In genomic region chr17:44038656-44039055, GRCm38 (mm10) we compare ENCODE assay signal across 9 mouse cellular contexts. TPM values are rescaled to one million over a fixed set of nuclear protein-coding genes. Genes with fewer than 3 reads are reported as not detected.
DNase-seq lines count a peak whose midpoint lies in the region; ATAC-seq and TF ChIP-seq lines count a peak whose summit lies in the region.
"Had no signal": no experiment of that assay in that cellular context is flagged by ENCODE, and none has a peak within 500 bp of the region (broad histone marks: within the 10 kb centered on the region; RNA-seq: fewer than 3 reads in every experiment).

No protein-coding gene starts in this region.

- no peaks in the 10 kb centered on the region for H3K4me1 ChIP-seq in kidney, postnatal 0 days (replicated peaks; ENCODE audit: insufficient read depth, low read length)
- H3K4me1 ChIP-seq in kidney, embryonic 14.5 days (ENCODE audit: control insufficient read depth, insufficient read depth, low read length): no peaks in the 10 kb centered on the region
- H3K4me1 ChIP-seq in stomach, postnatal 0 days (replicated peaks; ENCODE audit: control insufficient read depth, insufficient read depth): no peaks in the 10 kb centered on the region

- no peaks in the 10 kb centered on the region for H3K27me3 ChIP-seq in kidney, postnatal 0 days (ENCODE audit: insufficient read depth, low read length)
- H3K27me3 ChIP-seq in kidney, embryonic 14.5 days (ENCODE audit: control insufficient read depth, insufficient read depth, low read length): no peaks in the 10 kb centered on the region
- H3K27me3 ChIP-seq in stomach, postnatal 0 days (ENCODE audit: control insufficient read depth, insufficient read depth, low read length): no peaks in the 10 kb centered on the region

- H3K27ac ChIP-seq in kidney, postnatal 0 days: no peak overlapping the region
- H3K27ac ChIP-seq in kidney, embryonic 14.5 days (ENCODE audit: low read depth, low read length): no peak overlapping the region
- H3K27ac ChIP-seq in left cerebral cortex, adult 2 months: no peak overlapping the region
- no peak overlapping the region for H3K27ac ChIP-seq in stomach, postnatal 0 days (replicated peaks)

- H3K4me2 ChIP-seq in kidney, postnatal 0 days (ENCODE audit: low read length): no peak overlapping the region
- H3K4me2 ChIP-seq in kidney, embryonic 14.5 days (replicated peaks; ENCODE audit: low read depth, low read length): no peak overlapping the region
- no peak overlapping the region for H3K4me2 ChIP-seq in stomach, postnatal 0 days (replicated peaks; ENCODE audit: low read depth)

- no peak for TF ChIP-seq EP300 in stomach, postnatal 0 days (optimal IDR thresholded peaks at IDR 0.05)

- H3K9me3 ChIP-seq in kidney, postnatal 0 days (replicated peaks; ENCODE audit: low read length): no peaks in the 10 kb centered on the region
- H3K9me3 ChIP-seq in kidney, embryonic 14.5 days (ENCODE audit: control insufficient read depth, low read length): no peaks in the 10 kb centered on the region
- no peaks in the 10 kb centered on the region for H3K9me3 ChIP-seq in stomach, postnatal 0 days (ENCODE audit: control insufficient read depth, low read length)

- intact Hi-C loops in heart, postnatal 14 days (cut with DNase I): loop anchor here (2.0 to 10.0 kb wide), 3 partner anchors 154 to 336 kb away; no protein-coding TSS in a partner anchor
- intact Hi-C loops in left cerebral cortex, adult 2 months (cut with DNase I): loop anchor here (1.0 to 5.0 kb wide), 2 partner anchors 154 to 336 kb away; no protein-coding TSS in a partner anchor

- 60% methylated on average over 9 of the region's 9 CpGs for WGBS in kidney, postnatal 0 days
- 68% methylated on average over 9 of the region's 9 CpGs for WGBS in kidney, embryonic 14.5 days
- WGBS in stomach, postnatal 0 days: 59% methylated on average over 9 of the region's 9 CpGs

- TF ChIP-seq CTCF in kidney, postnatal 0 days (IDR thresholded peaks at IDR 0.05; ENCODE audit: low read depth): peak; percentile 75
- TF ChIP-seq CTCF in left cerebral cortex, adult 2 months (IDR thresholded peaks at IDR 0.05): peak; percentile 60
- TF ChIP-seq CTCF in stomach, postnatal 0 days (IDR thresholded peaks at IDR 0.05; ENCODE audit: low read depth): peak; percentile 76

- H3K9ac ChIP-seq in kidney, postnatal 0 days (ENCODE audit: low read depth, low read length): no peak overlapping the region
- H3K9ac ChIP-seq in kidney, embryonic 14.5 days (ENCODE audit: low read depth, low read length): no peak overlapping the region
- H3K9ac ChIP-seq in stomach, postnatal 0 days (ENCODE audit: low read length): no peak overlapping the region

- H3K36me3 ChIP-seq in kidney, postnatal 0 days (ENCODE audit: insufficient read depth, low read length): no peaks in the 10 kb centered on the region
- no peaks in the 10 kb centered on the region for H3K36me3 ChIP-seq in kidney, embryonic 14.5 days (ENCODE audit: control insufficient read depth, insufficient read depth, low read length)
- H3K36me3 ChIP-seq in stomach, postnatal 0 days (ENCODE audit: control insufficient read depth, insufficient read depth, low read length): no peaks in the 10 kb centered on the region

- no peak overlapping the region for H3K4me3 ChIP-seq in kidney, postnatal 0 days (replicated peaks; ENCODE audit: low read depth, low read length)
- no peak overlapping the region for H3K4me3 ChIP-seq in kidney, embryonic 14.5 days (ENCODE audit: low read length)
- H3K4me3 ChIP-seq in left cerebral cortex, adult 2 months: no peak overlapping the region
- no peak overlapping the region for H3K4me3 ChIP-seq in stomach, postnatal 0 days (ENCODE audit: low read depth, low read length)
- H3K4me3 ChIP-seq: myocyte had no signal

- ATAC-seq in kidney, postnatal 0 days (replicated peaks; ENCODE audit: low FRiP score, low read depth): no peak
- no peak for ATAC-seq in kidney, embryonic 14.5 days (ENCODE audit: low FRiP score, low TSS enrichment)
- no peak for ATAC-seq in stomach, postnatal 0 days (ENCODE audit: low FRiP score, low TSS enrichment)
- no peak for ATAC-seq in megakaryocyte-erythroid progenitor cell, adult 5-6 weeks (replicated peaks; ENCODE audit: low FRiP score, low TSS enrichment, poor library complexity, severe bottlenecking)

- DNase-seq in kidney, postnatal 0 days (ENCODE audit: low spot score): peak; percentile 76
- peak; percentile 39 for DNase-seq in MN1 (ENCODE audit: low spot score)
- DNase-seq in cerebellum, adult 9-10 months: peak; percentile 63
- DNase-seq in heart, postnatal 14 days: peak; percentile 37 to 52
- DNase-seq in left cerebral cortex, adult 2 months (ENCODE audit: extremely low spot score in 1 of 2, low spot score in 2 of 2): peak; percentile 51 to 53
- DNase-seq in stomach, postnatal 0 days (ENCODE audit: low spot score): peak; percentile 26

RNA-seq across cellular contexts. Expression of gene Enpp5, which starts 40.0 kb away (rescaled TPM):
- 22.0 and 29.1 TPM in 2 replicates for polyA plus RNA-seq in kidney, postnatal 0 days (2015; fragmentation: Nextera tagmentation; extraction: Ambion mirVana)
- 11.8 and 12.5 TPM in 2 replicates for polyA plus RNA-seq in kidney, embryonic 14.5 days (2014; fragmentation: Nextera tagmentation; extraction: Ambion mirVana)
- total RNA-seq in heart, postnatal 14 days (2021): 10 to 100 TPM in 1 of 2 experiments, 1 to 10 TPM in 1; 9.0 to 10.3 TPM
- total RNA-seq in left cerebral cortex, adult 2 months (2021): 100 to 1,000 TPM; 175 to 187 TPM
- 18.7 and 21.3 TPM in 2 replicates for polyA plus RNA-seq in stomach, postnatal 0 days (2015; fragmentation: Nextera tagmentation; extraction: Ambion mirVana)
- total RNA-seq in megakaryocyte-erythroid progenitor cell, adult 5-6 weeks (2014; fragmentation: Nextera tagmentation): 10.6 and 12.2 TPM in 2 replicates
- total RNA-seq in megakaryocyte-erythroid progenitor cell, adult 5-6 weeks (2017): 30.4 and 30.9 TPM in 2 replicates

Comparison
In these comparisons a context has a peak if more than half of its experiments do, and no peak if none do; other contexts are left out.
1. DNase-seq: peak in every context shown above with its lines; median percentile 76 in kidney, postnatal 0 days; 63 in cerebellum, adult 9-10 months; 52 in left cerebral cortex, adult 2 months; 44 in heart, postnatal 14 days; 39 in MN1; 26 in stomach, postnatal 0 days.
2. RNA of gene Enpp5, which starts 40.0 kb away (total RNA-seq): 175 to 187 TPM in left cerebral cortex, adult 2 months; 10.6 to 30.9 TPM in megakaryocyte-erythroid progenitor cell, adult 5-6 weeks and 9.0 to 10.3 TPM in heart, postnatal 14 days; every median in the first group is over 4 times any median in the second.
3. Peak in every context shown above with its lines, with median percentiles within 50 percentile points of each other: CTCF ChIP-seq.